Mouse (Mus musculus): ENCODE results near the gene Nppb. TPM values are rescaled to one million over a fixed set of nuclear protein-coding genes. Genes with fewer than 3 reads are reported as not detected.
A peak's percentile ranks its signal among the peaks of the same experiment; 100 is the strongest.

Gene Nppb
- total RNA-seq (2014; rRNA removed) (not detected in 2 replicates), polyA plus RNA-seq (2015; fragmentation: Nextera tagmentation; extraction: Ambion mirVana) (0.29 TPM in 1 of 2 replicates, not detected in the other)

GRCm38 (mm10) chr4:147985205-147986132 lies at the start of gene Nppb:
TSS of gene Nppb (plus strand) at chr4:147985788.
- TF ChIP-seq CTCF (IDR thresholded peaks at IDR 0.05) = no peak
- H3K4me2 ChIP-seq (ENCODE audit: low read depth, low read length, poor library complexity, severe bottlenecking) = no peak within 1 kb of the TSS
- no peak for DNase-seq (ENCODE audit: low spot score)
- H3K27ac ChIP-seq (ENCODE audit: low read depth, low read length) = no peak within 1 kb of the TSS
- WGBS = 37% methylated on average over 20 of the region's 20 CpGs
- H3K9ac ChIP-seq (replicated peaks; ENCODE audit: low read length, poor library complexity, severe bottlenecking) = no peak within 1 kb of the TSS
- no peaks in the 10 kb centered on the region for H3K36me3 ChIP-seq (ENCODE audit: insufficient read depth, low read length)
- no peak within 1 kb of the TSS for H3K4me3 ChIP-seq (ENCODE audit: low read depth, low read length)
- no peaks in the 10 kb centered on the region for H3K27me3 ChIP-seq (ENCODE audit: insufficient read depth, low read length)
- H3K4me1 ChIP-seq (ENCODE audit: insufficient read depth, low read length) = no peaks in the 10 kb centered on the region
- no peak for ATAC-seq (ENCODE audit: low FRiP score)
- peaks cover 6% of the 10 kb centered on the region; the same call in 1 of the 2 replicates for H3K9me3 ChIP-seq (ENCODE audit: low read length)

GRCm38 (mm10) chr4:147935904-147936303 lies 49.7 kb upstream of the Nppb start:
- no peaks in the 10 kb centered on the region for H3K9me3 ChIP-seq (ENCODE audit: low read length)
- no peak for ATAC-seq (ENCODE audit: low FRiP score)

GRCm38 (mm10) chr4:147936331-147936954 lies 49.1 kb upstream of the Nppb start, which contains the start of gene Plod1:
TSS of gene Plod1 (minus strand) at chr4:147936767.
- no peaks in the 10 kb centered on the region for H3K36me3 ChIP-seq (ENCODE audit: insufficient read depth, low read length)
- H3K4me2 ChIP-seq (ENCODE audit: low read depth, low read length, poor library complexity, severe bottlenecking) = peak within 1 kb of the TSS; percentile 94
- peak; percentile 64 for DNase-seq (ENCODE audit: low spot score)
- H3K4me3 ChIP-seq (ENCODE audit: low read depth, low read length) = peak within 1 kb of the TSS; percentile 50
- under 1% methylated on average over 50 of the region's 51 CpGs for WGBS
- 0 out of 2 replicates have a peak, but pooled peaks cover 2% of the 10 kb centered on the region for H3K27me3 ChIP-seq (ENCODE audit: insufficient read depth, low read length)
- no peaks in the 10 kb centered on the region for H3K9me3 ChIP-seq (ENCODE audit: low read length)
- H3K9ac ChIP-seq (replicated peaks; ENCODE audit: low read length, poor library complexity, severe bottlenecking) = peak within 1 kb of the TSS; percentile 37; the same call in 1 of the 2 replicates
- peaks cover under 1% of the 10 kb centered on the region; the same call in 1 of the 2 replicates for H3K4me1 ChIP-seq (ENCODE audit: insufficient read depth, low read length)
- TF ChIP-seq CTCF (IDR thresholded peaks at IDR 0.05) = peak; percentile 25; the same call in 1 of the 2 replicates
- ATAC-seq (ENCODE audit: low FRiP score) = peak; percentile 24; the same call in 1 of the 2 replicates
- no peak within 1 kb of the TSS for H3K27ac ChIP-seq (ENCODE audit: low read depth, low read length)

More at GRCm38 (mm10) chr4:147935904-147936303, 49.7 kb upstream of the Nppb start:
- WGBS = 19% methylated on average over 9 of the region's 9 CpGs
- no peaks in the 10 kb centered on the region for H3K36me3 ChIP-seq (ENCODE audit: insufficient read depth, low read length)
- no peaks in the 10 kb centered on the region for H3K4me1 ChIP-seq (ENCODE audit: insufficient read depth, low read length)
- peak overlapping the region; percentile 94 for H3K4me2 ChIP-seq (ENCODE audit: low read depth, low read length, poor library complexity, severe bottlenecking)
- H3K27ac ChIP-seq (ENCODE audit: low read depth, low read length) = no peak overlapping the region
- TF ChIP-seq CTCF (IDR thresholded peaks at IDR 0.05) = no peak
- peak overlapping the region; percentile 37; the same call in 1 of the 2 replicates for H3K9ac ChIP-seq (replicated peaks; ENCODE audit: low read length, poor library complexity, severe bottlenecking)
- peak overlapping the region; percentile 50 for H3K4me3 ChIP-seq (ENCODE audit: low read depth, low read length)
- 0 out of 2 replicates have a peak, but pooled peaks cover 2% of the 10 kb centered on the region for H3K27me3 ChIP-seq (ENCODE audit: insufficient read depth, low read length)
- DNase-seq (ENCODE audit: low spot score) = no peak

GRCm38 (mm10) chr4:147937021-147937420 lies 48.6 kb upstream of the Nppb start:
- DNase-seq (ENCODE audit: low spot score) = no peak

GRCm38 (mm10) chr4:147937486-147937885 lies 48.1 kb upstream of the Nppb start:
- WGBS = 51% methylated on average over 5 of the region's 5 CpGs
- Histone ChIP-seq H3K9ac (replicated peaks; ENCODE audit: low read length, poor library complexity, severe bottlenecking) (no peak overlapping the region), H3K9me3 (ENCODE audit: low read length) (no peaks in the 10 kb centered on the region), H3K36me3 (ENCODE audit: insufficient read depth, low read length) (no peaks in the 10 kb centered on the region), H3K27ac (ENCODE audit: low read depth, low read length) (no peak overlapping the region), H3K4me2 (ENCODE audit: low read depth, low read length, poor library complexity, severe bottlenecking) (no peak overlapping the region), H3K4me3 (ENCODE audit: low read depth, low read length) (no peak overlapping the region), H3K27me3 (ENCODE audit: insufficient read depth, low read length) (0 out of 2 replicates have a peak, but pooled peaks cover 2% of the 10 kb centered on the region), H3K4me1 (ENCODE audit: insufficient read depth, low read length) (peaks cover 8% of the 10 kb centered on the region; the same call in 1 of the 2 replicates)
- ATAC-seq (ENCODE audit: low FRiP score) (no peak), DNase-seq (ENCODE audit: low spot score) (no peak)
- TF ChIP-seq CTCF (IDR thresholded peaks at IDR 0.05) = no peak

More at GRCm38 (mm10) chr4:147937021-147937420, 48.6 kb upstream of the Nppb start:
- Histone ChIP-seq H3K36me3 (ENCODE audit: insufficient read depth, low read length) (no peaks in the 10 kb centered on the region), H3K4me2 (ENCODE audit: low read depth, low read length, poor library complexity, severe bottlenecking) (peak overlapping the region; percentile 94), H3K27me3 (ENCODE audit: insufficient read depth, low read length) (0 out of 2 replicates have a peak, but pooled peaks cover 2% of the 10 kb centered on the region), H3K9me3 (ENCODE audit: low read length) (no peaks in the 10 kb centered on the region), H3K4me3 (ENCODE audit: low read depth, low read length) (peak overlapping the region; percentile 50), H3K27ac (ENCODE audit: low read depth, low read length) (no peak overlapping the region), H3K9ac (replicated peaks; ENCODE audit: low read length, poor library complexity, severe bottlenecking) (0 out of 2 replicates have a peak overlapping the region, but pooled peaks have one; percentile 37), H3K4me1 (ENCODE audit: insufficient read depth, low read length) (peaks cover 6% of the 10 kb centered on the region; the same call in 1 of the 2 replicates)
- WGBS = 50% methylated on average over 3 of the region's 3 CpGs
- no peak for TF ChIP-seq CTCF (IDR thresholded peaks at IDR 0.05)
- ATAC-seq (ENCODE audit: low FRiP score) = no peak
